Mouse (Mus musculus) heart, adult 2 months (tissue): ENCODE results near the gene Filip1l.

ENCODE experiments used
- CTCF ChIP-seq: fragments of 200-600 bp; IDR thresholded peaks from 2 replicates; pipeline ENCODE4 v1.8.1; 2022; ENCODE audit warnings: antibody characterized with exemption, mild to moderate bottlenecking, moderate library complexity
- POLR2A ChIP-seq: fragments of 200-500 bp; IDR thresholded peaks from 2 replicates; pipeline ENCODE4 v1.6.1; 2011; ENCODE audit warnings: mild to moderate bottlenecking, low read depth, low read length, control low read depth; ENCODE audit not compliant: insufficient read depth

GRCm38 (mm10) chr16:57482264-57482663 is 129.4 kb downstream of the Filip1l start:
- TF ChIP-seq CTCF (no peak), POLR2A (no peak)
